Mouse (Mus musculus) G1E (cell line): ENCODE data around the gene A1bg. TPM values are rescaled to one million over a fixed set of nuclear protein-coding genes. Genes with fewer than 3 reads are reported as not detected.

Source experiments
- ATAC-seq: 2 replicates; pipeline ENCODE4 v1.8.0; 2016; ENCODE audit warnings: mild to moderate bottlenecking; ENCODE audit not compliant: insufficient number of reproducible peaks, poor library complexity, low FRiP score, severe bottlenecking; ENCODE audit errors: extremely low read depth
- DNase-seq: peaks from one replicate; pipeline ENCODE4 v3.0.0; 2012; ENCODE audit warnings: low spot score
- H3K27me3 ChIP-seq: 2 replicates; pipeline ENCODE4 v1.6.1; 2012; ENCODE audit warnings: mild to moderate bottlenecking, low read length, inconsistent platforms; ENCODE audit not compliant: insufficient read depth
- H3K36me3 ChIP-seq: replicated peaks from 2 replicates; pipeline ENCODE3; 2012; ENCODE audit warnings: mild to moderate bottlenecking, inconsistent platforms
- H3K4me1 ChIP-seq: 2 replicates; pipeline ENCODE4 v1.6.1; 2012; ENCODE audit warnings: low read depth, low read length, inconsistent platforms, mixed read lengths; ENCODE audit not compliant: insufficient read depth
- H3K4me3 ChIP-seq: 2 replicates; pipeline ENCODE4 v1.5.1; 2012; ENCODE audit warnings: low read depth, mild to moderate bottlenecking, inconsistent platforms, low read length, moderate library complexity, mixed read lengths
- H3K9me3 ChIP-seq: replicated peaks from 2 replicates; pipeline ENCODE4 v1.6.1; 2012; ENCODE audit warnings: inconsistent platforms
- CTCF ChIP-seq: IDR thresholded peaks from 2 replicates; pipeline ENCODE4 v1.5.1; 2012; ENCODE audit warnings: low read depth, low read length, inconsistent platforms, mixed read lengths
- GATA1 ChIP-seq: IDR thresholded peaks from 2 replicates; pipeline ENCODE4 v1.6.1; 2012; ENCODE audit warnings: borderline replicate concordance, low read length, inconsistent platforms, mixed read lengths
- GATA2 ChIP-seq: IDR thresholded peaks from 2 replicates; pipeline ENCODE4 v1.6.1; 2012; ENCODE audit warnings: low read depth, low read length, inconsistent platforms, borderline replicate concordance
- POLR2AphosphoS5 ChIP-seq: IDR thresholded peaks from 2 replicates; pipeline ENCODE4 v1.6.1; 2012; ENCODE audit warnings: low read depth, low read length, inconsistent platforms; ENCODE audit not compliant: insufficient replicate concordance
- TAL1 ChIP-seq: conservative IDR thresholded peaks from 2 replicates; pipeline ENCODE4 v1.6.1; 2012; ENCODE audit warnings: low read depth, low read length, inconsistent platforms, mixed read lengths
- polyA plus RNA-seq: library from polyadenylated mRNA; stranded (reverse); fragments of >175 nt; gene quantifications from 2 replicates; pipeline ENCODE4 v1.2.3, GENCODE M21; 2012
- total RNA-seq, 2 experiments: library from RNA; stranded (forward) in 1 of 2; stranded (reverse) in 1 of 2; fragments of 200-1000 nt in 1 of 2; fragments of >200 nt in 1 of 2; fragmentation: Nextera tagmentation in 1 of 2; gene quantifications; 2 replicates each; pipeline ENCODE4 v1.2.3; 2014 to 2017

A1bg gene
- total and polyA plus RNA-seq, 3 experiments: not detected

- no peak for DNase-seq
- H3K4me1 ChIP-seq: no peaks in the 10 kb centered on the region
- H3K36me3 ChIP-seq: no peaks in the 10 kb centered on the region
- no peak for ATAC-seq
- no peaks in the 10 kb centered on the region for H3K27me3 ChIP-seq
- no peak for TF ChIP-seq CTCF
- no peak for TF ChIP-seq GATA2
- no peak for TF ChIP-seq GATA1
- TF ChIP-seq TAL1: no peak
- no peak for TF ChIP-seq POLR2AphosphoS5
- peaks cover 7% of the 10 kb centered on the region for H3K9me3 ChIP-seq
- H3K4me3 ChIP-seq: no peak within 1 kb of the TSS
These were observed 69.4 kb downstream of the A1bg start, which contains the start of gene Fam84b for GRCm38 (mm10) chr15:60853231-60853999. Fam84b (minus strand) TSS chr15:60853778.

GRCm38 (mm10) chr15:60848630-60849029, 74.2 kb downstream of the A1bg start:
- Histone ChIP-seq H3K36me3 (no peaks in the 10 kb centered on the region), H3K4me1 (no peaks in the 10 kb centered on the region), H3K4me3 (no peak overlapping the region), H3K9me3 (peaks cover 10% of the 10 kb centered on the region), H3K27me3 (no peaks in the 10 kb centered on the region)
- ATAC-seq: no peak
- TF ChIP-seq POLR2AphosphoS5 (no peak), TAL1 (no peak), GATA1 (no peak), GATA2 (no peak), CTCF (no peak)
- DNase-seq: no peak

Other genes with a start within 250 kb of the A1bg start
- gene Fam84b, start 69.2 kb downstream of the A1bg start, total RNA-seq (2014; fragmentation: Nextera tagmentation): not detected in 2 replicates
- gene Fam84b, start 69.2 kb downstream of the A1bg start, total RNA-seq (2017): 0.11 and 0.35 TPM in 2 replicates
- gene Fam84b, start 69.2 kb downstream of the A1bg start, polyA plus RNA-seq: not detected in 2 replicates